Mouse (Mus musculus) E14TG2a.4 (cell line): ENCODE measurements around the gene Shroom3.

Source experiments
- CTCF ChIP-seq: conservative IDR thresholded peaks from 2 replicates; pipeline ENCODE4 v1.5.1; 2014; ENCODE audit warnings: low read length
- POU5F1 ChIP-seq: IDR thresholded peaks from 2 replicates; pipeline ENCODE4 v1.6.1; 2014; ENCODE audit warnings: low read length, borderline replicate concordance

DNA sequence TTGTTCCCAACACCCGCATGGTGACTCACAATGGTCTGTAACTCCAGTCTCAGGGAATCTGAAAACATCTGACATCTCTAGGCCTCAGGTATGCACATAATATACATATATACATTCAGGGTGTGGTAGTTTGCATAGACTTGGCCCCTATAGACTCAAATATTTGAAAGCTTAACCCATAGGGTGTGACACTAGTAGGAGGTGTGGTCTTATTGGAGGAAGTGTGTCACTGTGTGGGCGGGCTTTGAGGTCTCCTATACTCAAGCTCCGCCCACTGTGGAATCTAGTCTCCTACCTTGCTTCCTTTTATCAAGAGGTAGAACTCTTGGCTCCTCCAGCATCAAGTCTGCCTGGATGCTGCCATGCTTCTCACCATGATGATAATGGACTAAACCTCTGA is 91.7 kb downstream of the Shroom3 start:
- no peak for TF ChIP-seq CTCF
- no peak for TF ChIP-seq POU5F1
